Mouse (Mus musculus): Measurements from ENCODE around the gene Cacna1d. TPM values are rescaled to one million over a fixed set of nuclear protein-coding genes. Genes with fewer than 3 reads are reported as not detected.

The Cacna1d gene
- polyA plus RNA-seq, 1 experiment from 2014 or later, result 9.5 TPM

DNA sequence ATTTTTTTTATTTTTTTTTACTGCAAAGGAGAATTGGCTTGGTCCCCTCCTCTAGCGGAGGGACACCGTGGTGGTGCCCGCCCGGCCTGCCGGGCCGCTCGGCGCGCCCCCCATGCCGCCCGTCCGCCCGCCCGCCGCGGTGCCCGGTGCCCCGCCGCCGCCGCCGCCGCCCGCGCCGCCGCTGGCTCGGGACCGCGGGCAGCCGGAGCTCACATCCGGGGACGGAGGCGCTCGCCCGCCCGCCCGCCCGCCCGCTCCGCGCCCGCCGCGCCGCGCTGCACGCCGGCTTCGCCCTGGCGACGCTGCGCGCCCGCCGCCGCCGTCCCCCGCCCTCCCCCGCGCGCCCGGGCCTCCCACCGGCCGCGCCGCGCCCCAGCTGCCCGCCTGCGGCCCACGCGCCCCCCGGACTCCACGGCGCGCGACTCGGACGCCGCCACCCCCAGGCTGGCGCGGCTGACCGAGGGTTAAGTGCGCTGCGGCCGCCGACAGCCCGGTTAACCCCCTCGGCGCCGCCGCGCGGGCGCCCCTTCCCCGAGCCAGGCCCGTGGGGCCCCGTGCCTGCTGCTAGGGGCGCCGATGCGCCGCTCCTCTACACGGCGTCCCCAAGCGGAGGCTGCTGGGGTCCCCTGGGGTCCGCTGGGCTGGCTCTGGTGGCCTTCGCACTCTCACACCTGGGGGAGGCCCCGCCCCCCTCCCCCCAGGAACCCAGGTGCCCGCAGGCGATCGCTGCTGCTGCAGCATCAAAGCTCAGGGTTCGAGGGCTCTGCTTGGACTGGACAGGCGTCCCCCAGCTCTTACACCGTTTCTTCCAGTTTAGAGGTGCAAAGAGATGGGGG lies 137.7 kb downstream of the Cacna1d start:
- Histone ChIP-seq H3K4me3 (ENCODE audit: low read length) (peak overlapping the region; percentile 79), H3K9ac (ENCODE audit: low read depth, low read length) (peak overlapping the region; percentile 89), H3K4me1 (ENCODE audit: control insufficient read depth, insufficient read depth, low read depth, low read length) (peaks cover 11% of the 10 kb centered on the region), H3K9me3 (ENCODE audit: control insufficient read depth, low read length) (no peaks in the 10 kb centered on the region), H3K27ac (ENCODE audit: low read depth, low read length) (peak overlapping the region; percentile 86), H3K4me2 (ENCODE audit: low read length) (peak overlapping the region; percentile 79), H3K27me3 (replicated peaks; ENCODE audit: control insufficient read depth, insufficient read depth, low read length) (no peaks in the 10 kb centered on the region), H3K36me3 (ENCODE audit: control insufficient read depth, insufficient read depth, low read length) (no peaks in the 10 kb centered on the region)
- ATAC-seq, result peak; percentile 76
- WGBS, result under 1% methylated on average over 57 of the region's 114 CpGs

GRCm38 (mm10) chr14:30352951-30353270 lies 138.3 kb downstream of the Cacna1d start:
- 2% methylated on average over 10 of the region's 10 CpGs for WGBS
- Histone ChIP-seq H3K27me3 (replicated peaks; ENCODE audit: control insufficient read depth, insufficient read depth, low read length) (no peaks in the 10 kb centered on the region), H3K4me3 (ENCODE audit: low read length) (peak overlapping the region; percentile 79), H3K9me3 (ENCODE audit: control insufficient read depth, low read length) (no peaks in the 10 kb centered on the region), H3K4me1 (ENCODE audit: control insufficient read depth, insufficient read depth, low read depth, low read length) (peaks cover 11% of the 10 kb centered on the region), H3K4me2 (ENCODE audit: low read length) (peak overlapping the region; percentile 79), H3K9ac (ENCODE audit: low read depth, low read length) (peak overlapping the region; percentile 89), H3K27ac (ENCODE audit: low read depth, low read length) (peak overlapping the region; percentile 68), H3K36me3 (ENCODE audit: control insufficient read depth, insufficient read depth, low read length) (no peaks in the 10 kb centered on the region)
- ATAC-seq, result no peak

GRCm38 (mm10) chr14:30352061-30352950 lies 138.9 kb downstream of the Cacna1d start:
- WGBS, result 2% methylated on average over 31 of the region's 31 CpGs

GRCm38 (mm10) chr14:30350285-30350684 lies 141.0 kb downstream of the Cacna1d start:
- 85% methylated on average over 6 of the region's 6 CpGs for WGBS
- Histone ChIP-seq H3K27ac (ENCODE audit: low read depth, low read length) (no peak overlapping the region), H3K9me3 (ENCODE audit: control insufficient read depth, low read length) (no peaks in the 10 kb centered on the region), H3K4me3 (ENCODE audit: low read length) (no peak overlapping the region), H3K9ac (ENCODE audit: low read depth, low read length) (no peak overlapping the region), H3K4me1 (ENCODE audit: control insufficient read depth, insufficient read depth, low read depth, low read length) (peaks cover 11% of the 10 kb centered on the region), H3K36me3 (ENCODE audit: control insufficient read depth, insufficient read depth, low read length) (no peaks in the 10 kb centered on the region), H3K4me2 (ENCODE audit: low read length) (no peak overlapping the region), H3K27me3 (replicated peaks; ENCODE audit: control insufficient read depth, insufficient read depth, low read length) (no peaks in the 10 kb centered on the region)
- no peak for ATAC-seq

More at GRCm38 (mm10) chr14:30352061-30352950, 138.9 kb downstream of the Cacna1d start:
- peak overlapping the region; percentile 79 for H3K4me2 ChIP-seq (ENCODE audit: low read length)
- H3K9me3 ChIP-seq (ENCODE audit: control insufficient read depth, low read length), result no peaks in the 10 kb centered on the region
- peak overlapping the region; percentile 68 for H3K27ac ChIP-seq (ENCODE audit: low read depth, low read length)
- peaks cover 11% of the 10 kb centered on the region for H3K4me1 ChIP-seq (ENCODE audit: control insufficient read depth, insufficient read depth, low read depth, low read length)
- H3K4me3 ChIP-seq (ENCODE audit: low read length), result peak overlapping the region; percentile 79
- H3K27me3 ChIP-seq (replicated peaks; ENCODE audit: control insufficient read depth, insufficient read depth, low read length), result no peaks in the 10 kb centered on the region
- peak; percentile 51 for ATAC-seq
- H3K36me3 ChIP-seq (ENCODE audit: control insufficient read depth, insufficient read depth, low read length), result no peaks in the 10 kb centered on the region
- H3K9ac ChIP-seq (ENCODE audit: low read depth, low read length), result peak overlapping the region; percentile 89

DNA sequence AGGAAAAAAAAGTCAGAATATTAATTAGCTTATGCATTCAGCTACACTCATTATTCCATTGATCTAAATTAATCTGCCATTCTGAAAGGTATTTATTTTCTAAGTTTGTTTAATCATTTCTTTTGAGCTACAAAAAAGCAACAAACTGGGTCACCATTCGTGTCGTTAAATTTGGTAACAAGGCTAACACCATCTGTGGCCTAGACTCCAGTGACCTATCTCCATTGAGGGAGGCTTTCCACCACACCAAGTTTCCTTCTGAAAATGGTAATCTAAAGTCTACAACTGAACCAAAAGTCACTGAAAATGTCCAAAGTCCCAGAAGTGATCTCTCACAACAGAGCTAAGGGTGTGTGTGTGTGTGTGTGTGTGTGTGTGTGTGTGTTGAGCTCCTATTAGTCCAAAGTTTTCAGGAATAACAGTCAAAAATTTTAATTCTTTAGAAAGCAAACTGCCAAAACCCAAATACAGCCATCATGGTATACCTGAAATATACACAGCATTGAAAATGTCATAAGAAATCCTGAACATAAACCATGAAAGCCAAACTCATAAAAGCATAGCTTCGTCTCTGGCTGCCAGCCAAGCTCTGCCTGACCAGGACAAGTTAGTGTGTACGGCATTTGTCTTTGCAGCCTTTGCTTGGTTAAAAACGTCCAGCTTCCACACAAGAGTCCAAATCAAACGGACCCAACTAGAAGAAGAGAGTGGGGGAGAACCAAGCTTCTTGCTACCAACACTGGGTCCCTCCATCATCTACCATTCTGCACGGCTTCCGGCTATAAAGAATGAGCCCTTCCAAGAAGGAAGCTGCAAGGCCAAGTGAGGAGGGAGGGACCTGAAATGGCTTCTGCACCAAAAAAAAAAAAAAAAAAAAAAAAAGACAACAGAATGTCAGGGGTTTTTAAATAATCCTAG lies 146.0 kb downstream of the Cacna1d start:
- Histone ChIP-seq H3K4me1 (ENCODE audit: control insufficient read depth, insufficient read depth, low read depth, low read length) (no peaks in the 10 kb centered on the region; the same call in 1 of the 2 replicates), H3K27ac (ENCODE audit: low read depth, low read length) (no peak overlapping the region), H3K4me3 (ENCODE audit: low read length) (no peak overlapping the region), H3K36me3 (ENCODE audit: control insufficient read depth, insufficient read depth, low read length) (no peaks in the 10 kb centered on the region), H3K27me3 (replicated peaks; ENCODE audit: control insufficient read depth, insufficient read depth, low read length) (no peaks in the 10 kb centered on the region), H3K9me3 (ENCODE audit: control insufficient read depth, low read length) (no peaks in the 10 kb centered on the region), H3K9ac (ENCODE audit: low read depth, low read length) (no peak overlapping the region), H3K4me2 (ENCODE audit: low read length) (no peak overlapping the region)
- no peak for ATAC-seq
- WGBS, result 69% methylated on average over 8 of the region's 8 CpGs

- Histone ChIP-seq H3K36me3 (ENCODE audit: control insufficient read depth, insufficient read depth, low read length) (no peaks in the 10 kb centered on the region), H3K27ac (ENCODE audit: low read depth, low read length) (no peak overlapping the region), H3K4me3 (ENCODE audit: low read length) (no peak overlapping the region), H3K4me2 (ENCODE audit: low read length) (no peak overlapping the region), H3K9me3 (ENCODE audit: control insufficient read depth, low read length) (no peaks in the 10 kb centered on the region), H3K9ac (ENCODE audit: low read depth, low read length) (no peak overlapping the region), H3K27me3 (replicated peaks; ENCODE audit: control insufficient read depth, insufficient read depth, low read length) (no peaks in the 10 kb centered on the region), H3K4me1 (ENCODE audit: control insufficient read depth, insufficient read depth, low read depth, low read length) (no peaks in the 10 kb centered on the region; the same call in 1 of the 2 replicates)
- ATAC-seq, result no peak
- WGBS, result 70% methylated on average over 7 of the region's 7 CpGs
These were observed 147.5 kb downstream of the Cacna1d start for GRCm38 (mm10) chr14:30343740-30344139.

DNA sequence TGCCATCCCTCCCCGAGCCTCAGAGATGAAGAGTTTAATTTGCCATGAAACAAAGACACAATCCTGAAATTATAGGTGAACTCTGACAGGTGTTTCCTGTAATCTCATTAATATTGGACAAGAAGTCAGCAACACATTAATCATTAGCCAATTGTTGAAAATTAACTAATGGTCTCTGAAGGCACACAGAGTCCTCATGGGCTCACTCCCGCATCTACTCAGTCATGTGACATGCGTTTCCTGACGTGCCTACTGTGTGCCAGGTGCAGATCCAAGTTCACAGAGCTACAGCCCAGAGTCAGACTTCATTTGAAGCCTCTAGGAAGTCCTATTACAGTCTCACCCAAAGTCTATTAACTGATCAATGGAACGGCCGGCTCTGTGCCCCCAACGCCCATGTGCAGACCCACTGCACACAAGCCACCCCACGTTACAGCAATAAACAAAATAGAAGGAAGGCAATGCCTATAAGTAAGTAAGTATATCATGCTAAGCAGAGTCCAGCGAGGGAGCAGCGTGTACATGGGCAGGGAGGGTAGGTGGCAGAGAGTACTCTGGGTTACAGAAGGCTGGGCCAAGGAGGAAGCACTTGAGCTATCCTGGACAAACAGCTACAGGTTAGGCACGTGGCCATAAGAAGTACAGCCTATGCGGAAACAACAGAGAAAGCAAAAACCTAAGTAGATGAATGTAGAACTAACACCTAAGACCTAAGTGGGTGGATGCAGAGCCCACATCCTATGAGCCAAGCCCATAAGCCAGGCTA lies 149.2 kb downstream of the Cacna1d start:
- WGBS, result 85% methylated on average over 12 of the region's 12 CpGs
- H3K9ac ChIP-seq (ENCODE audit: low read depth, low read length), result no peak overlapping the region
- H3K27ac ChIP-seq (ENCODE audit: low read depth, low read length), result no peak overlapping the region
- no peaks in the 10 kb centered on the region for H3K27me3 ChIP-seq (replicated peaks; ENCODE audit: control insufficient read depth, insufficient read depth, low read length)
- ATAC-seq, result no peak
- no peaks in the 10 kb centered on the region for H3K36me3 ChIP-seq (ENCODE audit: control insufficient read depth, insufficient read depth, low read length)
- no peak overlapping the region for H3K4me2 ChIP-seq (ENCODE audit: low read length)
- H3K4me3 ChIP-seq (ENCODE audit: low read length), result no peak overlapping the region
- H3K4me1 ChIP-seq (ENCODE audit: control insufficient read depth, insufficient read depth, low read depth, low read length), result no peaks in the 10 kb centered on the region
- H3K9me3 ChIP-seq (ENCODE audit: control insufficient read depth, low read length), result no peaks in the 10 kb centered on the region

DNA sequence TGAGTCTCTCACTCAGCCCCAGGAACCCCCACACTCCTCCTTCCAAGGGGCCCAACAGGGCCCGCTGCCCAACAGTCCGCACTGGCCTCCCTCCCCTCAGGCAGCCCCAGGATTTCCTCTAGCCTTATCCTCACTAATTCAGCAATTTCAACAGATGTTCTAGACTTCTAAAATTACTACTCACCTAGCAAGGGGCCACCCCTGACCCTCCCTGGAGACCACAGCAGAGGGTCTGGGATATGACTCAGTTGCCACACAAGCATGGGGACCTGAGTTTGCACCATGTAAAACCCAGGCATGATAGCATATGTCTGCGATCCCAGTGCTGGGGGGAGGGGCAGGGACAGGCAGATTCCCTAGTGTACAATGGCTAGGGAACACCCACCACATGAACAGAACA lies 151.1 kb downstream of the Cacna1d start:
- no peak overlapping the region for H3K27ac ChIP-seq (ENCODE audit: low read depth, low read length)
- ATAC-seq, result no peak
- no peaks in the 10 kb centered on the region for H3K27me3 ChIP-seq (replicated peaks; ENCODE audit: control insufficient read depth, insufficient read depth, low read length)
- H3K36me3 ChIP-seq (ENCODE audit: control insufficient read depth, insufficient read depth, low read length), result no peaks in the 10 kb centered on the region
- H3K4me1 ChIP-seq (ENCODE audit: control insufficient read depth, insufficient read depth, low read depth, low read length), result no peaks in the 10 kb centered on the region
- no peak overlapping the region for H3K4me2 ChIP-seq (ENCODE audit: low read length)
- H3K9me3 ChIP-seq (ENCODE audit: control insufficient read depth, low read length), result no peaks in the 10 kb centered on the region
- H3K4me3 ChIP-seq (ENCODE audit: low read length), result no peak overlapping the region
- 76% methylated on average over 3 of the region's 3 CpGs for WGBS
- H3K9ac ChIP-seq (ENCODE audit: low read depth, low read length), result no peak overlapping the region
